Mouse (Mus musculus): ENCODE measurements at regions not wholly inside any gene's neighbourhood (a gene's known extent, or its start where the extent isn't known, plus 50 kb on each side); places are given as distances from the start of the nearest gene placed in this dataset.
"Not testable (repeated sequence)": the region's sequence is repeated elsewhere in the genome, so short reads cannot be mapped to it uniquely, and the experiment has no call there.

DNA sequence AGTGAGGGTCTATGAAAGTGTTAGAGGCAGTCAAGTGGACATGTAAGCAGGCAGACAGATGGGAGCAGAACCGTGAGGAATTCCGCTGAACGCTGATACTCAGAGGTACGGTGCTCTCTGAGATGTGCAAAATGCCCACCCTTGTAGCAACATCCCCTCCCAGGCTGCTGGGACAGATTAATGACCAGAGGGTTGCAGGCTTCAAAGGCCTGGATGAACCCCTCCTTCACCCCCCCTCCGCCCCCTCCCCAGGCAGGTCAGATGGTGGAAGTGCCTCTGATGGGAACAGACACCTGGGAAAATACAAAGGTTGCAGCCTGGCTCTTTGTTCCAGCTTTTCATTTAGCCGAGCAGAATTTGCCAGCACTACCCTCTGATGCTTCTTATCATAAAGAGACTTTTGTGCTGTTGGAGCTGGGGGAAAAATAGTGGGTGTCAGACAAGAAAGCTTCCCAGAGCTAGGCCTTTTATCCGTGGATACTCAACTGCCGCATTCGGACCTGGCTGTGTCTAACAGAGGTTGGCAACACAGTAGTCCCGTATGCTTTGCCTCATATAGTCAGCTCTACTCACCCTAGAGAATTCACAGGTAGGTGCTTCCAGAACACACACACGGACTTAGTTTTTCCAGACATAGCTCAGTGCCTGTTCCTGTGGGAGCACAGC, 111.2 kb upstream of the Ranbp3l start:
- TF ChIP-seq CTCF (IDR thresholded peaks at IDR 0.05): no peak
- Histone ChIP-seq H3K4me3 (no peak overlapping the region), H3K27ac (no peak overlapping the region)
- intact Hi-C loops (cut with DNase I): no loop called here
- no peak for DNase-seq

DNA sequence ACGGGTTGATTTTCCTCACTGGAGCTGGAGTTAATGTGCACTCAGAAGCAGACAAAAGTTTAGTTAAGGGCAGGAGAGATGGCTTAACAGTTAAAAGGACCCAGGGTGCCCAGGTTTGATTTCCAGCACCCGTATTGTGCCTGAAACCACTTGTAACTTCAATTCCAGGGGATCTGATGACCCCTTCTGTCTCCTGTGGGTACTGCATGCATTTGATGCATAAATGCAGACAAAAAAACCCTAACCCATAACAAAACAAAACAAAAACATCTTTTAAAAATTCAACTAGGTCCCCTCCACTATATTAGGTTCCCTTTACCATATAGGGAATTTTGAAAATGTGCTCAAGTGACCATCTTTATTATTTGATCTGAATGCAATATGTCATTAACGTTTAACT, 112.2 kb upstream of the Ranbp3l start:
- no peak for TF ChIP-seq CTCF (IDR thresholded peaks at IDR 0.05)
- DNase-seq: no peak
- Histone ChIP-seq H3K27ac (no peak overlapping the region), H3K4me3 (no peak overlapping the region)
- intact Hi-C loops (cut with DNase I): no loop called here

DNA sequence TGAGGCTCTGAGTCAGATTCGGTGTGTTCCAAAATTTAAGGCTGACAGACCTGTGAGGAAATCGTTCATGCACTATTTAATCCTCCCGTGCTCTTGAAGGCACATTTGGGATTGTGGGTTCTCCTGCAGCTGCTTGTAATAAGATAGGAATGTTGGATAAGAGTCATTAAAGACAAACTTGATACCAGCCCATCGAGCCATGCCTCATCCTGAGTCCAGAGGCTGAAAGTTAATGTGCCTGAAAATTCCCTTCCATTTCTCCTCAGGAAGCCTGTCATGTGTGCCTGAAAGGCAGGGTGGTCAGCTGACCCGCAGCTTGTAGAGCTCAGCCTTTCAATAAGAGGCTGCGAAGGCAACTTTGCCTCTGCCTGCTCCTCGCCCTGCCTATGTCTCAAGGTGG, 113.4 kb upstream of the Ranbp3l start:
- no peak for TF ChIP-seq CTCF (IDR thresholded peaks at IDR 0.05)
- H3K4me3 ChIP-seq: no peak overlapping the region
- DNase-seq: no peak
- H3K27ac ChIP-seq: no peak overlapping the region
- intact Hi-C loops (cut with DNase I): no loop called here

DNA sequence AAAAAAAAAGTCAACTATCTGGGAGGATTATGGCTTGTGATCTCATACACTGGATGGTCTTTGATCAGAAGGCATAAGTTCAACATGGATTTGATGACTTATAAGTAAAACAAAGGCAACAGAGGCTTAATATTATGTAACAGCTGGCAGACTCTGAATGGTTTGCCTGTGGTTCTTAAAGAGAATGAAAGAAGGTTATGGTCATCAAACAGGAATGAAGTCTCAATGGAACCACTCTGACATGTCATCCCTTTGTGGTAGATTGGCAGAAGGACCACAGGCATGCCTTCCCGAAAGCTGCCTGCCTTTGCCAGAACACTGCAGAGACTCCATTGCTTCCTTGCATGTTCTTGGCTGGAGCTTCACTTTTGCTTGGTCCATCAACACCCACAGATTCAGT, 116.8 kb upstream of the Ranbp3l start:
- intact Hi-C loops (cut with DNase I): no loop called here
- H3K27ac ChIP-seq: no peak overlapping the region

DNA sequence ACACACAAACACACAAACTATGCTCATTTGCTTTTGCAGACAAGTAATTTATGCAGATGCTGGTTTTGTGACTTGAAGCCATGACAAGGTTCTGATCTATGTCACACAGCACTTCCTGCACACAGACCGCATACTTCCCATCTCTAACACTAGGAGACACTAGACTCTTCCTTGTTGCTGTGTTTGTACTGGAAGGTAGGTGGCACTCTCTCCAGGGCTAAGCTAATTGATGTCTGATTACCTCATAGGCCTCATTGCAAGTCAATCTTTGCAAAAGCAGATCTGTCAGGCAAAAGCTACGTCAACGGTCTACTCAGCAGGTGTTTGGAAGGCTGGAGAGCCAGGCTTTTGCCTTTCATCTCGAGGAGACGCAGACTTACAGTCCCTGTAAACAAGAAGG, 118.3 kb upstream of the Ranbp3l start:
- no peak for DNase-seq
- intact Hi-C loops (cut with DNase I): no loop called here
- TF ChIP-seq CTCF (IDR thresholded peaks at IDR 0.05): peak; percentile 40; the same call in 1 of the 2 replicates
- Histone ChIP-seq H3K27ac (no peak overlapping the region), H3K4me3 (no peak overlapping the region)

More for the DNA sequence above, 116.8 kb upstream of the Ranbp3l start:
- no peak for DNase-seq
- H3K4me3 ChIP-seq: no peak overlapping the region
- TF ChIP-seq CTCF (IDR thresholded peaks at IDR 0.05): no peak

DNA sequence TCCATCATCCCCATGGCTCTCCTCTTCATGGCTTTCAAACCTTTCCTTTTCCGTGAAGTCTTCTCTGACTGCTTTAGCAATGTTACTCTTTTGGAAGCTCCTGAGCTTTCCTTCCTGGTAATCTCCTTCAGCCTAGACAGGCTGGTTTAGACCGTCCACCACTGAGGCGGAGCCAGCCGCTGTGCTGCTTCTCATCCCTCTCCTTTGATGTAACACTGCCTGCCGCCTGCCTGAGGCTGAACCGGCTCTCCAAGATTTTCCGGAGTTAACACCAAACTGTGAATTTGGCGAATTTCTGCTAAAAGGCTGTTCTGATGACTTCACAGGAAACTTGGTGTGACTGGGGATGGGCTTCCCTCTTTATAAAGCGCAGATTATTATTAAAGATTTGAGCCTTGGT, 125.6 kb upstream of the Ranbp3l start:
- H3K27ac ChIP-seq: no peak overlapping the region
- no peak for DNase-seq
- no peak overlapping the region for H3K4me3 ChIP-seq
- intact Hi-C loops (cut with DNase I): no loop called here
- no peak for TF ChIP-seq CTCF (IDR thresholded peaks at IDR 0.05)

DNA sequence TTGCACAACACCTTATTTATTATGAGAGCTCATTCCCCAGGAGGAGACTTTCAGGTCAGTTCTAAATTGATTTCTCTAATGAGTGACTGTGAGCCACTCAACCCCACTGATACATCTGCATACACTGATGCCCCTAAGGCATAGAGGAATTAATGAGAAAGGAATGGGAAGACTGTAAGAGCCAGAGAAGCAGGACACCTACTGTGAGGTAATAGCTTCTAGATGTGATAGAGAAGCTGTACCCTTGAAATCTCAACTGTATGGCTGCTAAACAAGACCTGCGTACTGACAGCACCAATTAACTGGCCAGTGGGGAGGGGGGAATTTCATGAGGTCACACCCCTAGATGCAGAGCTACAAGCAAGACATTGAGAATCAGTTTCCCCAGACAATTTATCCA, 128.3 kb upstream of the Ranbp3l start:
- H3K27ac ChIP-seq: no peak overlapping the region
- intact Hi-C loops (cut with DNase I): no loop called here
- H3K4me3 ChIP-seq: no peak overlapping the region
- no peak for DNase-seq
- no peak for TF ChIP-seq CTCF (IDR thresholded peaks at IDR 0.05)

DNA sequence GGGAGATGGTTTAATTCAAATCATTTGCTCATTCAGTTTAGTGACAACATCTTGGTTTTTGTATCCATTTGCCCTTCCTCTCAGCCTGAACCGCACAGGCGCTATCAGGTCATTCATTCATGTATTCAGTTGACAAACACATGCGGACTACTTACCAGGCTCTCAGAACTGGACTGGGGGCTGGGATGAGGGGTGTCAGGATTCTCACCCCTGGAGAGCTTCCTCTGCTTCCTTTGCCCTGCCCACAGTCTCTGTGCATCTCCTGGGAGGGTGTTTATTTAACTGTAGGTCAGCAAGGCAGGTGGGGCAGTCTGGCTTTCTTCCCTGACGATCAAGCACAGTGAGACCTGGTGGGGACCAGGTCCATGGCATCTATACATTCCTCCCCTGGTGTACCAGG, 123.6 kb upstream of the Slc1a3 start:
- intact Hi-C loops (cut with DNase I): no loop called here
- H3K27ac ChIP-seq: no peak overlapping the region
- no peak for DNase-seq
- H3K4me3 ChIP-seq: no peak overlapping the region
- no peak for TF ChIP-seq CTCF (IDR thresholded peaks at IDR 0.05)

DNA sequence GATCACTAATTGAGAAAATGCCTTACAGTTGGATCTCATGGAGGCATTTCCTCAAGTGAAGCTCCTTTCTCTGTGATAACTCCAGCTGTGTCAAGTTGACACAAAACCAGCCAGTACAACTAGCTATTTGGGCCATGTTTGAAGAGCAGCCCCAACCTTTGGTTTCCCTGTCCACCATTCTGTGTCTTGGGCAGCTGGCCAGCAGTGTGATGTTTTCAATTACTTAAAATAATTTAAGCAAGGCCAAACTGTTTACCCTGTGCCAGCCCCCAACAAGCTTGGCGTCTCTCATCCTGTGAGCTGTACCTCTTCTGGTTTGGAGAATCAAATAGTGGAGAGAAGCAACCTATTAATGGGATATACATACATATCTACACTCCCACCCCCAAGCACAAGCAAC, 122.4 kb upstream of the Slc1a3 start:
- intact Hi-C loops (cut with DNase I): no loop called here
- Histone ChIP-seq H3K27ac (no peak overlapping the region), H3K4me3 (no peak overlapping the region)
- no peak for TF ChIP-seq CTCF (IDR thresholded peaks at IDR 0.05)
- DNase-seq: no peak

DNA sequence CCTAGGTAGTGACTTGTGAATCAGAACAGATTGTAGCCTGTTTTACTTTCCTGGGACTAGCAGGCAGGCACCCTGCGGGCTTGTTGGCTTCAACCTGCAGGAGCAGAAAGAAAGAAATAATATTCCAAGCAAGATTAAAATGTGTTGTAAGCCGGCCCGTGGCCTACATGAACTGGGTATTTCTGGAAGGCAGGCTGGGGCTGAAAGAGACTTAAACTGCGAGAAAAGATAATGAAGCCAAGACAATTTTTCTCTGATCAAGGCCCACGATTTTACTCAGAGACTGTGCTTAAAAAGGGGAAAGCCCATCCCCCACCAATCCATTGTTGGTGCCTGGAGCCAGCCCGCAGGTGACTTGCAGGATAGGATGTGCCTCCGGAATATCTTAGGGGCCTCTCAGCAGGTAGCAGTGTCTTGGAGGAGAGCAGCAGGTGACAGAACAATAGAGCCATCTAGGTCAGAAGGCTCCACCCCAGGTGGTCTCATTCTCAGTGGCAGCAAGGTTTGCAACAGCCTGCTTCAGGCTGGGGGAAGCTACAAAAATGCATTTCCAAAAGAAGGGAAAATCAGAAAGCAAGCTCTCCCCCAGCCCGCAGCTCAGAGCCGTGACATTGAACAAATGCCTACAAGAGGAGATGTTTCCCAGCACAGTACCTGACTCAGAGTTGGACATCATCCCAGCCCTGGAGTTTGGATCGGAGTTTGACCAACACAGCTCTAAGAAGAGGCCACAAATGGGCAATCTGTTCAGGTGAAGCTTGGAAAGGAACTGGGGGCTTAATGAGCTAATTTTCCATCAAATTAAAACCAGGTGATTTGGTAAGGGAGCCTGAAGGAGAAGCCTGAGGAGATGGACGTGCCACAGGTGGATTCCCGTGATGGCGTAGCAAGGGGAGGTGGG, 121.4 kb upstream of the Slc1a3 start:
- TF ChIP-seq CTCF (IDR thresholded peaks at IDR 0.05): no peak
- intact Hi-C loops (cut with DNase I): no loop called here
- Histone ChIP-seq H3K27ac (no peak overlapping the region), H3K4me3 (no peak overlapping the region)
- no peak for DNase-seq

DNA sequence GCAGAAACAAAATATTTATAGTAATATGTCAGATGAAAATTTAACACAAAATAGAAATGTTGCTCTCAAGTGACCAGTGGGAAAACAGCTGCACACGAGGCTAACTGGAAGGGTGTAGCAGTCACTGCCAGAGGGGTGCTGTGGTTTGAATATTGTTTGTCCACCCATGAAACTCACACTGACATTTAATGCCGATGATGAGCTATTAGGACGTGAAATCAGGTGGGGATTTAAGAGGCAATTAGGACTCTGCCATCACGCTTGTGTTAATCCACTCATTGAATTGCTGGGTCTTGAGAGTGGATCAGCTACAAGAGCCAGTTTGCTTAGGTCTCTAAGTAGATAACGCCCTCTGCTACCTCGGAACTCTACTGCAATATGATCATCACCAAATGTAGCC, 114.3 kb upstream of the Slc1a3 start:
- TF ChIP-seq CTCF (IDR thresholded peaks at IDR 0.05): no peak
- H3K27ac ChIP-seq: no peak overlapping the region
- no peak for DNase-seq
- H3K4me3 ChIP-seq: no peak overlapping the region
- intact Hi-C loops (cut with DNase I): no loop called here

DNA sequence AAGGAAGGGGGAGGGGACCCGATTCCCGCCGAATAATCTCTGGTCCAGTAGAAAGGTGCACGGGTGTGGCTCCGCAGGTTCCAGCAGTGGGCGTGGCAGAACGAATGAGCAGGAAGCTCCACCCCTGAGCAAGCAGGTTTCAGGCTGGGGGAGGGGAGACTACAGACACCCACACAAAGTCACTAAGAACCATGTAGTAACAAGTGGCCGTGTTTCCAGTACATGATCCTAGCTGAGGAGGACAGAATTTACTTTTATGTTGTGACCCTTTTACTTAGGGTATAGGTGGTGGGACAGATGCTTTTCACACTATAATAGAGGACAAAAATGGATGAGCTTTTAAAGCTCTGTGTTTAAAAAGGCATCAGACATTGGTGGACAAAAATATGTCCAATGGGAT, 112.2 kb upstream of the Slc1a3 start:
- DNase-seq; intact Hi-C loops (cut with DNase I); H3K4me3 ChIP-seq; H3K27ac ChIP-seq: not testable (repeated sequence)

DNA sequence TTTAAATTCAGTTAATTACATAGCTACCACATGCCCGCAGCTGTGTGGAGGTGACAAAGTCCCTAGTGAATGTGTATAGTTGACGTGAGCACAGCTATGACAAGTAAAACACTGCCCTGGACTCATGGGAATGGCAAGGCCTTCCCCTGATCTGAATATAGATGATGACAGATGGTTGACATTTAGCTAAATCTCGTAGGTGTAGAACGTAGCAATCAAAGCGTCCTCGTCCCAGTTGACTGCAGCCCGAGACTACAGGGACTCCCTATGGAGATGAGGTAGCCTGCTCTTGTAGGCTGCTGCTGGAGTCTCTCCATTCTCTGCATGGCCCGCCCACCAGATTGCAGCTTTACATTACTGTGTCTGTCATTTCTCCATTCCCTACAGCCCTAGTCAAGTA, 107.0 kb upstream of the Slc1a3 start:
- H3K27ac ChIP-seq: no peak overlapping the region
- intact Hi-C loops (cut with DNase I): no loop called here

More for the DNA sequence above, 107.0 kb upstream of the Slc1a3 start:
- DNase-seq: no peak
- no peak overlapping the region for H3K4me3 ChIP-seq
- TF ChIP-seq CTCF (IDR thresholded peaks at IDR 0.05): no peak

Measured in gastrocnemius, adult 2 months (tissue).